Mouse (Mus musculus) lung, embryonic 14.5 days (tissue): ENCODE results near the gene Fabp2. TPM values are rescaled to one million over a fixed set of nuclear protein-coding genes. Genes with fewer than 3 reads are reported as not detected.

Source experiments
- ATAC-seq: fragments of 200-750 bp; cut with Nextera tagmentation; 2 replicates; pipeline ENCODE4 v1.8.0; 2017; ENCODE audit warnings: mild to moderate bottlenecking, moderate TSS enrichment, moderate library complexity; ENCODE audit not compliant: insufficient read depth
- DNase-seq: peaks from one replicate; pipeline ENCODE4 v3.0.0-alpha.2; 2015
- H3K27ac ChIP-seq: fragments of 300-500 bp; sonication (generic); 2 replicates; pipeline ENCODE4 v1.5.1; 2014; ENCODE audit warnings: low read depth, mild to moderate bottlenecking, moderate library complexity
- H3K27me3 ChIP-seq: fragments of 300-500 bp; sonication (generic); 2 replicates; pipeline ENCODE4 v1.6.1; 2014; ENCODE audit warnings: low read length, control low read depth; ENCODE audit not compliant: insufficient read depth
- H3K36me3 ChIP-seq: fragments of 300-500 bp; sonication (generic); 2 replicates; pipeline ENCODE4 v1.6.1; 2014; ENCODE audit warnings: control low read depth; ENCODE audit not compliant: insufficient read depth
- H3K4me1 ChIP-seq: fragments of 300-500 bp; sonication (generic); 2 replicates; pipeline ENCODE4 v1.6.1; 2014; ENCODE audit warnings: antibody characterized with exemption, control low read depth; ENCODE audit not compliant: insufficient read depth
- H3K4me2 ChIP-seq: fragments of 300-500 bp; sonication (generic); 2 replicates; pipeline ENCODE4 v1.6.1; 2014; ENCODE audit warnings: mild to moderate bottlenecking
- H3K4me3 ChIP-seq: fragments of 300-500 bp; sonication (generic); 2 replicates; pipeline ENCODE4 v1.5.1; 2014; ENCODE audit warnings: low read depth, low read length
- H3K9ac ChIP-seq: fragments of 300-500 bp; sonication (generic); 2 replicates; pipeline ENCODE4 v1.6.1; 2014
- H3K9me3 ChIP-seq: fragments of 300-500 bp; sonication (generic); 2 replicates; pipeline ENCODE4 v1.6.1; 2016; ENCODE audit warnings: low read depth, low read length, control low read depth
- CTCF ChIP-seq: IDR thresholded peaks from 2 replicates; pipeline ENCODE4 v1.5.1; 2016; ENCODE audit warnings: antibody characterized with exemption, low read depth
- WGBS: fragments of 180-500 bp; shearing (Covaris S2); extraction: QIAGEN DNeasy Blood & Tissue Kit; methylation state at CpG from one replicate; pipeline ENCODE4 v1.1.7; 2014; 5-methylcytosine and 5-hydroxymethylcytosine counted together
- polyA plus RNA-seq: library from polyadenylated mRNA; unstranded; fragments of >200 nt; fragmentation: Nextera tagmentation; extraction: Ambion mirVana; gene quantifications from 2 replicates; pipeline ENCODE4 v1.2.1, GENCODE M21; 2014

Gene Fabp2
- polyA plus RNA-seq, 1 experiment from 2014 or later: not detected

GRCm38 (mm10) chr3:122871596-122871995 is 23.3 kb upstream of the Fabp2 start:
- H3K36me3 ChIP-seq: no peaks in the 10 kb centered on the region
- ATAC-seq: no peak
- no peak for TF ChIP-seq CTCF
- H3K4me1 ChIP-seq: no peaks in the 10 kb centered on the region
- H3K4me2 ChIP-seq: no peak overlapping the region
- H3K27me3 ChIP-seq: no peaks in the 10 kb centered on the region
- H3K27ac ChIP-seq: no peak overlapping the region
- H3K4me3 ChIP-seq: no peak overlapping the region
- whole genome bisulfite sequencing: 85% methylated on average over 1 of the region's 1 CpGs
- no peak for DNase-seq
- H3K9me3 ChIP-seq: no peaks in the 10 kb centered on the region
- H3K9ac ChIP-seq: no peak overlapping the region

DNA sequence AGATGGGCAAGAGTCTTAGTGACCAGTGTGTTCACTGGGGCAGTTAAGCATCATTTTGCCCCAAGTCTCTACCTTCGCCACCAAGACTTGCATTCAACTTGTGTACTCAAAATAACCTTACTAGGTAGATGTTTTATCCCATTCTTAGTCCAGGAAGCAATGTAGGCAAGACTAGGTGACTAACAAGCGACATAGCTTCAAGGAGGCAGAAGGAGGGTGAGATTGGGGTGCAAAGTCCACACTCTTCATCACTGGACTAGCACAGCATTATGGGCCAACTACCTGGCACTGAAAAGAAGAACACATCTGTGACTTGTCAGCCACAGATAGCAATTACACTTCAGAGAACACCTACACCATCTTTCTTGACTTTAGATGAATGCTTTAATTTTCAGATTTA is 18.0 kb upstream of the Fabp2 start:
- Histone ChIP-seq H3K27me3 (no peaks in the 10 kb centered on the region), H3K4me1 (no peaks in the 10 kb centered on the region), H3K9me3 (no peaks in the 10 kb centered on the region), H3K27ac (no peak overlapping the region), H3K9ac (no peak overlapping the region), H3K4me3 (no peak overlapping the region), H3K4me2 (no peak overlapping the region), H3K36me3 (no peaks in the 10 kb centered on the region)
- ATAC-seq: no peak
- WGBS: 92% methylated on average over 2 of the region's 2 CpGs
- TF ChIP-seq CTCF: no peak
- DNase-seq: no peak

GRCm38 (mm10) chr3:122877543-122877942 is 17.3 kb upstream of the Fabp2 start:
- ATAC-seq (no peak), DNase-seq (no peak)
- Histone ChIP-seq H3K4me3 (no peak overlapping the region), H3K9ac (no peak overlapping the region), H3K4me1 (no peaks in the 10 kb centered on the region), H3K27ac (no peak overlapping the region), H3K9me3 (no peaks in the 10 kb centered on the region), H3K4me2 (no peak overlapping the region), H3K36me3 (no peaks in the 10 kb centered on the region), H3K27me3 (no peaks in the 10 kb centered on the region)
- 78% methylated on average over 3 of the region's 3 CpGs for WGBS
- no peak for TF ChIP-seq CTCF

GRCm38 (mm10) chr3:122878705-122879315 is 16.1 kb upstream of the Fabp2 start:
- 82% methylated on average over 8 of the region's 8 CpGs for WGBS
- no peak for ATAC-seq
- Histone ChIP-seq H3K9ac (no peak overlapping the region), H3K4me1 (no peaks in the 10 kb centered on the region), H3K27ac (no peak overlapping the region), H3K4me2 (no peak overlapping the region), H3K4me3 (no peak overlapping the region), H3K36me3 (no peaks in the 10 kb centered on the region), H3K9me3 (no peaks in the 10 kb centered on the region), H3K27me3 (no peaks in the 10 kb centered on the region)
- TF ChIP-seq CTCF: no peak
- no peak for DNase-seq

GRCm38 (mm10) chr3:122887505-122888301 is 7.2 kb upstream of the Fabp2 start:
- no peaks in the 10 kb centered on the region for H3K27me3 ChIP-seq
- H3K36me3 ChIP-seq: no peaks in the 10 kb centered on the region
- no peaks in the 10 kb centered on the region for H3K9me3 ChIP-seq
- H3K4me2 ChIP-seq: no peak overlapping the region
- no peak for TF ChIP-seq CTCF
- no peak overlapping the region for H3K4me3 ChIP-seq
- H3K9ac ChIP-seq: no peak overlapping the region
- WGBS: 66% methylated on average over 4 of the region's 4 CpGs
- DNase-seq (no peak), ATAC-seq (no peak)
- H3K4me1 ChIP-seq: no peaks in the 10 kb centered on the region
- H3K27ac ChIP-seq: peak overlapping the region; percentile 42; the same call in 1 of the 2 replicates

DNA sequence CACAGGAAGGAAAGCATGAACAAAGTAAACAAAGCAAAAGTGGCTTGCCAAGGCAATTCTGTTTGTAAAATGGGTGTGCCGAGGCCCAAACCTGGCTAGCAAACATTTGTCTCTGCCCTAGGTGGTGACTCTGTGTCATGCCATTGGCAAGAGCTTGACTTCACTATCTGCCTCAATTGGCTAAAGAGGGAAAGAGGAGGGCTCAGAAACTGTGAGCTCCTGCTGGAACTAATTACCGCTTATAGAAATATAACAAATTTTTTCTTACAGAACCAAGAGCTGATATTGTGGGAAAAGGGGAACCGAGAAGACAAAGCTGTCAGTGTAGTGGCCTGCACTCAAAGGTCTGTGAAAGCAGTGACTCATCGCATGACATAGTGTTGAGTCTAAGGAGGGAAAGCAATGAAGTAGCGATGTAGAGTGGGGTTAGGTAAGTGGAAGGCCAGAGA is 6.5 kb upstream of the Fabp2 start:
- Histone ChIP-seq H3K4me1 (no peaks in the 10 kb centered on the region), H3K4me3 (no peak overlapping the region), H3K27me3 (no peaks in the 10 kb centered on the region), H3K4me2 (no peak overlapping the region), H3K9me3 (no peaks in the 10 kb centered on the region), H3K9ac (no peak overlapping the region), H3K27ac (peak overlapping the region; percentile 42; the same call in 1 of the 2 replicates), H3K36me3 (no peaks in the 10 kb centered on the region)
- WGBS: 54% methylated on average over 5 of the region's 5 CpGs
- peak; percentile 29 for DNase-seq
- no peak for TF ChIP-seq CTCF
- ATAC-seq: no peak

DNA sequence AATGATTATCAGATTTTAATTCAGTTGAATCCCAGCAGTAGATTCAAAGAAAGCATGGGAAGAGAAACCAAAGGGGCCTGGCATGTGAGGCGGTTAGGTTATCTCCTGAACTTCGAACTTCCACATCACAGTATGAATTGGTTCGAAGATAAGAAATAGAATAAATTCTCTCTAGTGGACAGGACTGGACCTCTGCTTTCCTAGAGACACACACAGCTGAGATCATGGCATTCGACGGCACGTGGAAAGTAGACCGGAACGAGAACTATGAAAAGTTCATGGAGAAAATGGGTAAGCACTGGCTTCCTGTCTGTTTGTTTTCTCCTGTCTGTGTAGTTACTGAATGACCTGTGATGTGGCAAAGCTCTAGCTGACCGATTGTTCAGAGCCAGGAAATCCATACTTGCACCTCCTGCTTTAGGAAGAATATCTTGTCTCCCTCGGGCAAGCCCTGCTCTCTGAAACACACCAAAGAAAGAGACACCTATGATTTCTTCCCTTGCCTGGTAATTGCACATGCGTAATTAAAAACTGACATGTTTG is 388 bp downstream of the Fabp2 start:
- no peak for TF ChIP-seq CTCF
- Histone ChIP-seq H3K27me3 (no peaks in the 10 kb centered on the region), H3K27ac (no peak overlapping the region), H3K9me3 (no peaks in the 10 kb centered on the region), H3K4me3 (no peak overlapping the region), H3K4me1 (no peaks in the 10 kb centered on the region), H3K4me2 (no peak overlapping the region), H3K9ac (no peak overlapping the region), H3K36me3 (no peaks in the 10 kb centered on the region)
- DNase-seq (no peak), ATAC-seq (no peak)
- 57% methylated on average over 11 of the region's 11 CpGs for WGBS
